Mouse (Mus musculus) forebrain, embryonic 10.5 days (tissue): ENCODE results near the gene Kcnab1. TPM values are rescaled to one million over a fixed set of nuclear protein-coding genes. Genes with fewer than 3 reads are reported as not detected.

ENCODE experiments used
- DNase-seq: peaks from one replicate; pipeline ENCODE4 v3.0.0-alpha.2; 2017; ENCODE audit warnings: low spot score; ENCODE audit errors: extremely low spot score
- H3K27ac ChIP-seq: fragments of 300-500 bp; sonication (generic); 2 replicates; pipeline ENCODE4 v1.5.1; 2016; ENCODE audit warnings: mild to moderate bottlenecking
- H3K27me3 ChIP-seq: fragments of 300-500 bp; sonication (generic); 2 replicates; pipeline ENCODE4 v1.6.1; 2016; ENCODE audit warnings: mild to moderate bottlenecking; ENCODE audit not compliant: poor library complexity, severe bottlenecking
- H3K36me3 ChIP-seq: fragments of 300-500 bp; sonication (generic); replicated peaks from 2 replicates; pipeline ENCODE4 v1.6.1; 2016; ENCODE audit warnings: mild to moderate bottlenecking, moderate library complexity
- H3K4me1 ChIP-seq: fragments of 300-500 bp; sonication (generic); 2 replicates; pipeline ENCODE4 v1.6.1; 2016
- H3K4me3 ChIP-seq: fragments of 300-500 bp; sonication (generic); 2 replicates; pipeline ENCODE4 v1.5.1; 2016; ENCODE audit warnings: mild to moderate bottlenecking, moderate library complexity
- H3K9me3 ChIP-seq: fragments of 300-500 bp; sonication (generic); 2 replicates; pipeline ENCODE4 v1.6.1; 2016; ENCODE audit warnings: mild to moderate bottlenecking, moderate library complexity
- WGBS: fragments of 180-500 bp; shearing (Covaris S2); methylation state at CpG from one replicate; pipeline ENCODE4 v1.1.7; 2016; 5-methylcytosine and 5-hydroxymethylcytosine counted together
- polyA plus RNA-seq: library from polyadenylated mRNA; unstranded; fragments of >200 nt; fragmentation: Nextera tagmentation; extraction: Ambion mirVana; gene quantifications from 2 replicates; pipeline ENCODE4 v1.2.1, GENCODE M21; 2016

Kcnab1 gene
- polyA plus RNA-seq, 1 experiment from 2014 or later, result 2.4 TPM

- Histone ChIP-seq H3K36me3 (no peaks in the 10 kb centered on the region), H3K9me3 (no peaks in the 10 kb centered on the region), H3K4me1 (peaks cover 4% of the 10 kb centered on the region), H3K4me3 (no peak overlapping the region), H3K27me3 (no peaks in the 10 kb centered on the region), H3K27ac (no peak overlapping the region)
- DNase-seq, result no peak
- 81% methylated on average over 2 of the region's 2 CpGs for WGBS
Observed at GRCm38 (mm10) chr3:65214635-65215034, 105.5 kb downstream of the Kcnab1 start.

GRCm38 (mm10) chr3:65217673-65218579 lies 108.7 kb downstream of the Kcnab1 start:
- H3K27ac ChIP-seq, result no peak overlapping the region
- no peaks in the 10 kb centered on the region for H3K27me3 ChIP-seq
- peaks cover 4% of the 10 kb centered on the region for H3K4me1 ChIP-seq
- 90% methylated on average over 7 of the region's 7 CpGs for WGBS
- no peaks in the 10 kb centered on the region for H3K36me3 ChIP-seq
- DNase-seq, result no peak
- no peaks in the 10 kb centered on the region for H3K9me3 ChIP-seq
- no peak overlapping the region for H3K4me3 ChIP-seq

GRCm38 (mm10) chr3:65220287-65220686 lies 111.1 kb downstream of the Kcnab1 start:
- DNase-seq, result no peak
- Histone ChIP-seq H3K4me1 (peaks cover 4% of the 10 kb centered on the region), H3K4me3 (no peak overlapping the region), H3K27ac (no peak overlapping the region), H3K27me3 (no peaks in the 10 kb centered on the region), H3K9me3 (no peaks in the 10 kb centered on the region), H3K36me3 (no peaks in the 10 kb centered on the region)

GRCm38 (mm10) chr3:65223635-65224034 lies 114.5 kb downstream of the Kcnab1 start:
- no peaks in the 10 kb centered on the region for H3K9me3 ChIP-seq
- H3K4me3 ChIP-seq, result no peak overlapping the region
- H3K27me3 ChIP-seq, result no peaks in the 10 kb centered on the region
- H3K4me1 ChIP-seq, result no peaks in the 10 kb centered on the region
- DNase-seq, result no peak
- H3K27ac ChIP-seq, result no peak overlapping the region
- 92% methylated on average over 2 of the region's 2 CpGs for WGBS
- no peaks in the 10 kb centered on the region for H3K36me3 ChIP-seq

- 83% methylated on average over 1 of the region's 1 CpGs for WGBS
- DNase-seq, result no peak
- peaks cover 9% of the 10 kb centered on the region; the same call in 1 of the 2 replicates for H3K9me3 ChIP-seq
Observed at GRCm38 (mm10) chr3:65230978-65231377, 121.8 kb downstream of the Kcnab1 start.

GRCm38 (mm10) chr3:65231419-65232090 lies 122.4 kb downstream of the Kcnab1 start:
- H3K9me3 ChIP-seq, result peaks cover 9% of the 10 kb centered on the region; the same call in 1 of the 2 replicates
- no peak overlapping the region for H3K4me3 ChIP-seq
- WGBS, result 90% methylated on average over 11 of the region's 11 CpGs
- no peaks in the 10 kb centered on the region for H3K27me3 ChIP-seq
- no peak overlapping the region for H3K27ac ChIP-seq
- no peak for DNase-seq
- no peaks in the 10 kb centered on the region for H3K4me1 ChIP-seq
- no peaks in the 10 kb centered on the region for H3K36me3 ChIP-seq

More at GRCm38 (mm10) chr3:65230978-65231377, 121.8 kb downstream of the Kcnab1 start:
- Histone ChIP-seq H3K4me3 (no peak overlapping the region), H3K27me3 (no peaks in the 10 kb centered on the region), H3K36me3 (no peaks in the 10 kb centered on the region), H3K27ac (no peak overlapping the region), H3K4me1 (no peaks in the 10 kb centered on the region)

- no peaks in the 10 kb centered on the region for H3K27me3 ChIP-seq
- 66% methylated on average over 6 of the region's 6 CpGs for WGBS
- no peak overlapping the region for H3K4me3 ChIP-seq
- no peak for DNase-seq
- H3K4me1 ChIP-seq, result no peaks in the 10 kb centered on the region
- no peak overlapping the region for H3K27ac ChIP-seq
- H3K9me3 ChIP-seq, result no peaks in the 10 kb centered on the region
- no peaks in the 10 kb centered on the region for H3K36me3 ChIP-seq
Observed at GRCm38 (mm10) chr3:65249023-65249422, 139.8 kb downstream of the Kcnab1 start.

GRCm38 (mm10) chr3:65260521-65260920 lies 151.3 kb downstream of the Kcnab1 start:
- no peaks in the 10 kb centered on the region for H3K4me1 ChIP-seq
- no peaks in the 10 kb centered on the region for H3K36me3 ChIP-seq
- no peaks in the 10 kb centered on the region for H3K27me3 ChIP-seq
- DNase-seq, result no peak
- 85% methylated on average over 4 of the region's 4 CpGs for WGBS
- no peak overlapping the region for H3K4me3 ChIP-seq
- no peak overlapping the region for H3K27ac ChIP-seq
- no peaks in the 10 kb centered on the region for H3K9me3 ChIP-seq

- WGBS, result 86% methylated on average over 12 of the region's 12 CpGs
- no peak overlapping the region for H3K4me3 ChIP-seq
- no peak overlapping the region for H3K27ac ChIP-seq
- H3K27me3 ChIP-seq, result no peaks in the 10 kb centered on the region
- no peak for DNase-seq
- no peaks in the 10 kb centered on the region for H3K4me1 ChIP-seq
- H3K36me3 ChIP-seq, result no peaks in the 10 kb centered on the region
- no peaks in the 10 kb centered on the region for H3K9me3 ChIP-seq
Observed at GRCm38 (mm10) chr3:65262506-65263422, 153.6 kb downstream of the Kcnab1 start.

- H3K27ac ChIP-seq, result no peak overlapping the region
Observed at GRCm38 (mm10) chr3:65273317-65273716, 164.1 kb downstream of the Kcnab1 start.

GRCm38 (mm10) chr3:65277777-65278176 lies 168.6 kb downstream of the Kcnab1 start:
- Histone ChIP-seq H3K27me3 (no peaks in the 10 kb centered on the region), H3K9me3 (no peaks in the 10 kb centered on the region), H3K4me3 (no peak overlapping the region), H3K36me3 (no peaks in the 10 kb centered on the region), H3K27ac (no peak overlapping the region), H3K4me1 (peaks cover 9% of the 10 kb centered on the region)
- DNase-seq, result no peak
- 92% methylated on average over 10 of the region's 10 CpGs for WGBS

More at GRCm38 (mm10) chr3:65273317-65273716, 164.1 kb downstream of the Kcnab1 start:
- Histone ChIP-seq H3K4me3 (no peak overlapping the region), H3K36me3 (no peaks in the 10 kb centered on the region), H3K4me1 (peaks cover 15% of the 10 kb centered on the region), H3K9me3 (no peaks in the 10 kb centered on the region), H3K27me3 (no peaks in the 10 kb centered on the region)
- DNase-seq, result no peak
- 74% methylated on average over 1 of the region's 1 CpGs for WGBS

- no peak overlapping the region for H3K27ac ChIP-seq
- 86% methylated on average over 2 of the region's 2 CpGs for WGBS
- no peaks in the 10 kb centered on the region for H3K4me1 ChIP-seq
- H3K36me3 ChIP-seq, result no peaks in the 10 kb centered on the region
- no peak overlapping the region for H3K4me3 ChIP-seq
- no peaks in the 10 kb centered on the region for H3K9me3 ChIP-seq
- DNase-seq, result no peak
- H3K27me3 ChIP-seq, result no peaks in the 10 kb centered on the region
Observed at GRCm38 (mm10) chr3:65283366-65283765, 174.2 kb downstream of the Kcnab1 start.
